Comparison of ENCODE assay signal across 23 mouse cellular contexts in the genomic region with DNA sequence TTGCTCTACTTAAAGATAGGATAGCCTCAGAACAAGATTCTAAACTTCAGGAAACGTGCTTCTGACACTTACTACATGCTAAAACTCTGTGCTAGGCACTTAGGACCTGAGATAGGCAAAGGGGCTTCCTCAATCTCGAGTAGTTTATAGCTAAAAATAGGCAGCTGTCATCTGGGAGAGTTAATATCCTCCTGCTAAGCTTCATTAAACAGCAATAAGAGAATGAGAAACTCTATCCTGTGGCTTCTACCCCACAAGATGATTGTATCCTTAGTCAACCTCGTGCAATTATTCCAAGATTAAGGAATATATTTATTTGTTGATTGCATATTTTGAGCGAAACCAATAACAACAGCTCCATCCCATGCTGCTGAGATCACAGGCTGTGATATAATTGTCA.
DNase-seq lines count a peak whose midpoint lies in the region; ATAC-seq and TF ChIP-seq lines count a peak whose summit lies in the region.
"Had no signal": no experiment of that assay in that cellular context is flagged by ENCODE, and none has a peak within 500 bp of the region (broad histone marks: within the 10 kb centered on the region; RNA-seq: fewer than 3 reads in every experiment).

No protein-coding gene starts in this region.

- DNase-seq in heart, adult 2 months, result no peak
- no peak for DNase-seq in heart, adult 9 months (ENCODE audit: low spot score in 2 of 2)
- DNase-seq in kidney, postnatal 0 days (ENCODE audit: low spot score), result peak; percentile 35
- no peak for DNase-seq in kidney, postnatal 4 days
- DNase-seq in Muller cell, postnatal 12 days (ENCODE audit: inconsistent ontology term), result peak; percentile 61
- DNase-seq in Patski (ENCODE audit: low read depth, low spot score), result no peak
- DNase-seq in forebrain, embryonic 14.5 days (ENCODE audit: low spot score), result no peak
- no peak for DNase-seq in urinary bladder, adult 2 months (ENCODE audit: low spot score)
- DNase-seq: adrenal gland, adult 2 months; adrenal gland, adult 8-10 months; adrenal gland, postnatal 10 days; adrenal gland, postnatal 14 days; adrenal gland, postnatal 25 days; adrenal gland, postnatal 36 days; B cell, adult 2 months; cerebellum, adult 11 months; cerebellum, adult 11-12 months; cerebellum, adult 18-20 months; cerebellum, adult 2 months had no signal

- 37% methylated on average over 4 of the region's 4 CpGs for WGBS in heart, adult 2 months
- WGBS in kidney, postnatal 0 days, result 43% methylated on average over 4 of the region's 4 CpGs
- WGBS in forebrain, embryonic 14.5 days, result 60% methylated on average over 4 of the region's 4 CpGs

- no peak for ATAC-seq in kidney, postnatal 0 days (replicated peaks; ENCODE audit: low FRiP score, low read depth)
- peak; percentile 65 for ATAC-seq in Patski
- no peak for ATAC-seq in forebrain, embryonic 14.5 days
- ATAC-seq: activated CD4-positive, CD25-positive, alpha-beta regulatory T cell, adult 4 months; CD4-positive, CD25-positive, alpha-beta regulatory T cell, adult 4 months had no signal

- H3K79me2 ChIP-seq in heart, adult 2 months (replicated peaks; ENCODE audit: control insufficient read depth, insufficient read depth, low read length), result no peaks in the 10 kb centered on the region

- no peak overlapping the region for H3K4me2 ChIP-seq in kidney, postnatal 0 days (ENCODE audit: low read length)
- H3K4me2 ChIP-seq in forebrain, embryonic 14.5 days (ENCODE audit: low read length), result no peak overlapping the region

- POLR2A ChIA-PET in Patski (lab: Charles Lee), result no interaction called here

- intact Hi-C loops in heart, adult 2 months (cut with DNase I), result no loop called here

- no peak for TF ChIP-seq POLR2A in heart, adult 2 months (IDR thresholded peaks at IDR 0.05; ENCODE audit: insufficient read depth, low read depth, low read length)

- CTCF ChIA-PET in Patski (lab: Charles Lee), result interaction anchor here (1.0 to 1.5 kb wide), 3 partner anchors 9 to 89 kb away, joined by 3 to 6 read pairs (median 4); no protein-coding TSS in a partner anchor

- TF ChIP-seq CTCF in heart, adult 2 months (IDR thresholded peaks at IDR 0.05), result no peak
- TF ChIP-seq CTCF in kidney, postnatal 0 days (IDR thresholded peaks at IDR 0.05; ENCODE audit: low read depth), result no peak
- no peak for TF ChIP-seq CTCF in Patski (IDR thresholded peaks at IDR 0.05)

- 0 out of 2 replicates have a peak, but pooled peaks cover 2% of the 10 kb centered on the region for H3K27me3 ChIP-seq in heart, adult 2 months (ENCODE audit: control insufficient read depth, insufficient read depth, low read length)
- H3K27me3 ChIP-seq in kidney, postnatal 0 days (ENCODE audit: insufficient read depth, low read length), result no peaks in the 10 kb centered on the region
- no peaks in the 10 kb centered on the region for H3K27me3 ChIP-seq in Patski
- H3K27me3 ChIP-seq in forebrain, embryonic 14.5 days (replicated peaks; ENCODE audit: control insufficient read depth, insufficient read depth, low read length), result no peaks in the 10 kb centered on the region
- H3K27me3 ChIP-seq: CH12.LX had no signal

- H3K4me3 ChIP-seq in heart, adult 2 months, result no peak overlapping the region
- H3K4me3 ChIP-seq in kidney, postnatal 0 days (replicated peaks; ENCODE audit: low read depth, low read length), result no peak overlapping the region
- no peak overlapping the region for H3K4me3 ChIP-seq in forebrain, embryonic 14.5 days (ENCODE audit: low read depth, low read length)

- peaks cover 4% of the 10 kb centered on the region; the same call in 1 of the 2 replicates for H3K36me3 ChIP-seq in heart, adult 2 months (ENCODE audit: control insufficient read depth, insufficient read depth, low read length)
- H3K36me3 ChIP-seq in kidney, postnatal 0 days (ENCODE audit: insufficient read depth, low read length), result no peaks in the 10 kb centered on the region
- H3K36me3 ChIP-seq in forebrain, embryonic 14.5 days (ENCODE audit: control insufficient read depth, insufficient read depth, low read length), result no peaks in the 10 kb centered on the region
- H3K36me3 ChIP-seq: G1E had no signal

- no peaks in the 10 kb centered on the region for H3K9me3 ChIP-seq in kidney, postnatal 0 days (replicated peaks; ENCODE audit: low read length)
- no peaks in the 10 kb centered on the region for H3K9me3 ChIP-seq in forebrain, embryonic 14.5 days (replicated peaks; ENCODE audit: control insufficient read depth, low read length)
- H3K9me3 ChIP-seq: G1E had no signal

- peaks cover 3% of the 10 kb centered on the region for H3K4me1 ChIP-seq in heart, adult 2 months (ENCODE audit: control insufficient read depth, insufficient read depth, low read length)
- 0 out of 2 replicates have a peak, but pooled peaks cover 6% of the 10 kb centered on the region for H3K4me1 ChIP-seq in kidney, postnatal 0 days (replicated peaks; ENCODE audit: insufficient read depth, low read length)
- no peaks in the 10 kb centered on the region for H3K4me1 ChIP-seq in forebrain, embryonic 14.5 days (ENCODE audit: control insufficient read depth, insufficient read depth, low read length)

- in situ Hi-C loops in Patski (cut with MboI; ENCODE audit: low pct_unique_long_range_greater_than_20kb), result no loop called here

- peak overlapping the region; percentile 22; the same call in 1 of the 2 replicates for H3K27ac ChIP-seq in heart, adult 2 months
- H3K27ac ChIP-seq in kidney, postnatal 0 days, result no peak overlapping the region
- no peak overlapping the region for H3K27ac ChIP-seq in forebrain, embryonic 14.5 days (ENCODE audit: low read depth, low read length)

- no peak for TF ChIP-seq EP300 in heart, adult 2 months (IDR thresholded peaks at IDR 0.05; ENCODE audit: insufficient read depth, low read depth, low read length)

- no peak overlapping the region for H3K9ac ChIP-seq in heart, adult 2 months (ENCODE audit: low read depth, low read length)
- H3K9ac ChIP-seq in kidney, postnatal 0 days (ENCODE audit: low read depth, low read length), result no peak overlapping the region
- H3K9ac ChIP-seq in forebrain, embryonic 14.5 days (ENCODE audit: low read length), result no peak overlapping the region

Comparison
In these comparisons a context has a peak if more than half of its experiments do, and no peak if none do; other contexts are left out.
1. DNase-seq: peak in kidney, postnatal 0 days (single experiment) and Muller cell, postnatal 12 days (single experiment); none in heart, adult 2 months (0 of 2), heart, adult 9 months (0 of 2), kidney, postnatal 4 days (0 of 2), Patski (single experiment), forebrain, embryonic 14.5 days (single experiment) and urinary bladder, adult 2 months (single experiment).